Mouse (Mus musculus) embryo, embryonic 11.5 days (tissue): ENCODE data around the gene Dclk3.

Experiments used
- DNase-seq: peaks from one replicate; pipeline ENCODE4 v3.0.0-alpha.2; 2012; ENCODE audit warnings: low read depth, low spot score

Gene Dclk3

DNA sequence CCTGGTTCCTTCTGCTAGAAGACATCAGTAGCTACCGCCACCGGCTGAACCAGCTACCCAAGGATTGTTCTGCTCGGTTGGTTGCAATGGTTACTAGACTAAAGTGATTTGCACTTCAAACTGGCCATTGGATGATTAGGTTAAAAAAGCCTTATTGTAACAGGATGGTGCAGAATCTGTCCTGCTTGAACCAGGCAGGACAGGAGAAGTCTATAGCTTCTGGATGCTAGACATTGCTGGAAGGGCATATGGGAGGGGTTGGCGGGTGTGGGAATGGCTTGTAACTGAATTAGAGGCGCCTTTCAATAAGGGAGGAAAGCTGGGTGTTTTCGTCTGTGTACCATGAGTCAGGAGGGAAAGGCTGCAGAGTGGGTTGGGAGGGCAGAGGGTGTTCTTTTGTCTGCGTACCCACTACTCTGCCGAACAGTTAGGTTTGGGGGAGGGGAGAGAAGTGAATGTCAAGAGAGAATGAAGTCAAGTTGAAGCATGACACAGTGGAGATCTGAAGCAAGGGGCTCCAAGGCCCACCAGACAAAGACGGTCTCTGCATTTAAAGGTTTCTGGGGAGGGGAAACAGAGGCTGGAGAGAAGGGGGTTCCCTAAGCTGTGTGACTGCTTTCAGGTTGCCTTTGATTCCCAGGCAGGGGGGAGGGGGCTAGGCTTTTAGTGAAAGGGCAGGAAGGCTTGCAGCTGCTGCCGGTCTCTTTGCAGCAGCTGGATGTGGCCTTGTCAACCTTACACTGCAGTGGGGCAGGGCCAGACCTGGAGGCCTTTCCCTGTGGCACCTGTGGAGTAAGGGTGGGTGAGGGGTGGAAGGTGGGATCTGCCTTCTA, 48.0 kb downstream of the Dclk3 start:
- DNase-seq = no peak

DNA sequence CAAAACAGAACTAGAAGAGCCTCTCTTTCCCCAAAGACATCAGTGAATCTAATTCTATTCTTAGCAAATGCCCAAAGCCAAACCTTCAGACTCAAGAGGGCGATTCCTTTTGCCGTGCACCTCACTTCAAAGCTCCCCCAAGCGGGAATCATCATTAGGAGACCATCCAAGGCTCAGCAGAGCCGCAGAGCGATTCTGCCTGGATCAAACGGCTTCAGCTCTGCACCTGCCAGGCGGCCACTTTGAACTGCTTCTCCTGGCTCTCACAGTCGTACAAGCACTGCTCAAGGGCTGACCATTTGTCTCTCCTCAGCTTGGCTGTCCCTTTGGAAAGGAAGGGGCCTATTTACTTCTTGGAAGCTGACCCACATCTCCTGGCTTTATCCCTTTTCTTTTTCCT, 51.7 kb downstream of the Dclk3 start:
- DNase-seq = no peak

DNA sequence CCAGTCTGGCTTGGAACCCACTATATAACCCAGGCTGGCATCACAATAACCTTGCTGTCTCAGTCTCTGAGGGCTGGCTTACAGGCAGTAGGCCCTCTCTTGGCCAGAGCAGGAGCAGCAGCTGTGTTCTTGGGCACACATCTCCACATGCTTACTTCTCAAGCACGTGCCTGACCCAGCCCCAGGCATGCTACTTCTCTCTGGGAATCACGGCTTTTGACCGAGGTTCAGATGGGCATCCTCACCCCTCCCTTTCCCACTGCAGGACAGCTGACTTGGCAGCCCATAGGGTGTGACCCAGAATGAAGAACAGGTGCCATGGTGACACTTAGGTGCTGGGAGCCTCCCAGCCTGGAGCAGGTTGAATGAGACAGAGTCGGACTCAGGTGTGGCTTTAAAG, 52.4 kb downstream of the Dclk3 start:
- no peak for DNase-seq

DNA sequence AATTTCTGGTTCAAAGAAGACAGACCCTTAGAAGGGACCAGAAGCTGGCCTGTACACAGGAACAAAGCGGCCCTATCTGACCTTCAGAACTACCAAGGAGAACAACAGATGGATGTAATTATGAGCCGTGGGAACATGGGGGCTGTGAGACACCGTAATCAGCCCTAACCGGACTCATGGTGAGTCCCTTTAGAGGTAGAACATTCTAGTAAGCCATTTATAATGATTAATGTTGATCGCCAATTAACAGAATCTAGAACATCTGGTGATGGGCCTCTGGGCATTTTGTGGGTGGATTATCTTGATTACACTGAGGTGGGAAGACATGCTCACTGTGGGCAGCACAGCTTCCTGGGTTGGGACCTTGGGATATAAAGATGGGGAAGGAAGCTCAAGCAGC, 54.6 kb downstream of the Dclk3 start:
- DNase-seq = no peak

DNA sequence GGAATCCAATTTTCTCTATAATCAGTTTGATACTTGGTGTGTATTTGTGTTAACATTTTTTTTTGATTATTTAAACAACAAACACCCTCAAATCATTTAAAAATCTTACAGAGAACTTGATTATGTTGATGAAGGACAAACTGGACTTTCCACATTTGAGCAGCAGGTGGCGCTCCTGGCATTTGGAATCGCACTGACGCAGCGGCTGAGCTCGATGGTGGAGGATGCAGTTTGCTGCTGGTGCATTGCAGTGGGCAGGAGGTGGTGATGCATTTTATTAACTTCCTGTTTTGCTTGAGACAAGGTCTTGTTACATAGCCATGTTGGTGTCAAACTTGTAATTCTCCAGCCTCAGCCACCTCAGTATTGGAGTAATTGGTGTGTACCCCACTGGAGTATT, 56.7 kb downstream of the Dclk3 start:
- DNase-seq = peak; percentile 54

DNA sequence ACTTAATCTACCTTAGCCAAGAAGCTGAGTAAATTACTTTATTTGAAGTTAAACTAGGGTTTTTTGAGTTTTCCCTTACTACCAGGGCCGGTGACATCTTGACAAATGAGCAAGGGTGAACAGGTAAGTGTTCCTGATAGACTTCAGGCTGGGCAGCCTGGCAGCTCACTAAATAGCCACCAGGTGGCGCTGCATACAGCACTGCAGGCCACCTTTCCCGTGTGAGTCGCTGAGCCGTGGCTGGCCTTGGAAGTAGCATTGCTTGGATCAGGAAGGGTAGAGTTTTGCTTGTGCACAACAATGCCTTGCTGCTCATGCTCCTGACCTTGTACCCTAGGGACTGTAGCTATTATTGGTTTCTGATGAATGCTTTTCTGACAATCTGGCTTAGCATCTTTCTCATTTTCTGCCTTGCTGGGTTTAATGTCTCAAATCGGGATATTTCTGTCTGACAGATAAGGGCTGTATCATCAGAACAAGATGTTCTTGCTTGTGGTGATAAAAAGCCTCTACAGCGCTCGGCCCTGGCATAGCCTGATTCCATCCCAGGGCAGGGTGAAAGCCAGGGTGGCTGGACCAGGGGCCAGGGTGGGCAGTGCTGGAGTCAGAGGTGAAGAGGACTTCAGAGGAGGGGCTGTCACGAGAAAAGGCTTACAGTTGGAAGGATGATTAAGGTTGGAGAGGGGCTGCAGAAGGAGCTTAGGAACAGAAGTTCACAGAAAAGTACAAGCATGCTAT, 58.4 kb downstream of the Dclk3 start:
- peak; percentile 63 for DNase-seq

DNA sequence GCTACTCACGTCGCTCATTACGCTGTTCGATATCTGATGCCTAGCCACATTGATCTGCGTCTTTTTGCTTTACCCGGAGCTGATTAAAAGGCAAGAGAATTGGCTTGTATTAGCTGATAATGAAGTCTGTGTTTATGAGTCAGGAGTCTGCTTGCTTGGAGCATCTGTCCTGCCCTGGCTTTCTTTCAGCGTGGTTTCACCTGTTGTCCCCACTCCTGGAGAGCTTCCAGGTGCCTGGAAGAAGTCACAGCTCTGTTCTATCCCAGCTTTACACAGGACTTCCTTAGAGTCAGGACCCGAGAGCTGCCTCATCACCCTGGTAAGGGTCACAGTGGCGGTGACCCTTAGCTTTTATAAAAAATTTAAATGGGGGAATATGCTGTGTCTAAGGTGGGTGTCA, 61.3 kb downstream of the Dclk3 start:
- no peak for DNase-seq

DNA sequence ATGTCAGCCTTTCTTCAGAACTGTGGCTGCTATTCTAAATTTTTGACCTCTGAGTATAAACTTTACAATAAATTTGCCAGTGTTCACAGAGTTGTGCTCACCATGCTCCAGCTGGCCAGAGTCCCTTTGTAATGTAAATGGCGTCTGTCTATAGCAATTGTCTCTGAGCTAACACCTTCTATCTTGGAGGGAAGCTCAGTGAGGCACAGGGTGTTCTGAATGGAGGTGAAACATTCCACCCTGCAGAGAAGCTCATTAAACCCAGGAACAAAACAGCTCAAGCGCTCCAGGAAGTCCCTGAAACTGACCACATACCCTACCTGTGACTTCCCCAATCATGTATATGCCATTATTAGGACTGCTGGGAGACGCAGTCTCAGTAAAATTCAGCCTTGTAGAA, 67.2 kb downstream of the Dclk3 start:
- DNase-seq = no peak

DNA sequence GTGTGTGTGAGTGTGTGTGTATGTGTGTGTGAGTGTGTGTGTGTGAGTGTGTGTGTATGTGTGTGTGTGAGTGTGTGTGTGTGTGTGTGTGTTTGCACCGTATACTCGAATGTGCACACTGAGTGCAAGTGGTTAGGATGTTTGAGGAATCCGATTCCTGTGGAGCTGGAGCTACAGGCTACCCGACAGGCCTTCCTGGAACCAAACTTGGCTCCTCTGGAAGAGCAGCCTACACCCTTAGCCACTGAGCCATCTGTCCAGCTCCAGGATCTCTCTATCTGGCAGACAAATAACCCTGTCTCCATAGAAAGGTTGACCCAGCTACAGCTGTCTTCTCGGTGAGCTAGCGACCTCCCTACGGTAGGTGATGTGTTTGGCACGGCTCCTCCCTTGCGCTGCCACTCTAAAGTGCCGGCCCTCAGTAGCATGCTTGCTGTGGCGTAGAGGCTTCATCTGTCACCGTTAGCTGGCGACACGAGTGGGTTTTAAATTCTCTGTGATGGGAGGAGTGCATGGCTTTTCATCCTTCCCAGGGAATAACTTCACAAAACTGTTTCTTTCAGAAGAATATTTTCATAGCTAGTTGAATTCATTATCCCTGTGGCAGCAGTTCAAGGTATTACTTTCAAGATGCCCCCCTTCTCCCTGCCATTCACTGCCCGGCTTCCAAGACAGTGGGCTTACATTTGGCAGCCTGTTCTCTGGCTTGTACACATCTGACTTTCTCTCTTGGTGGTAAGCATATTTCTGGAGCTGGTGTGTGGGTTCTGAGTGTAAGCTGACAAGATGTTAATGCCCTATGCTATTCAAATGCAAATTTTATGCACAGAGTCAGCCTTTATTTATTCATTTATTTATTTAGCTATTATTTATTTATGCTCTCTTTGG, 75.9 kb downstream of the Dclk3 start:
- no peak for DNase-seq

DNA sequence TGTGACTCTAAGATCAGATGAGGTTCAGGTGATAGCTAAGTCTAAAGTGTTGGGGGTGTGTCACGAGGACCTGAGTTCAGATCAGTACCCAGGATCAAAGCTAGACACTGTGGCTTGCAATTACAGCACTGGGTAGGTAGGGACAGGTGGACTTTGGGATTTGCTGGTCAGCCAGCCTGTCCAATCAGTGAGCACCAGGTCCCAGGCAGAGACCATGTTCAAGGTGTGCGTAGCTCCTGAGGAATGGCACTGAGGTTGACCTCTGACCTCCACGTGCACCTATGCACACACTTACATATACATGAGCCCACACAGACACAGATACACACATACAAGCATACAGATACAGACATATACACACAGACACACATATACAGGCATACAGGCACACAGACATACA, 76.7 kb downstream of the Dclk3 start:
- DNase-seq = no peak

DNA sequence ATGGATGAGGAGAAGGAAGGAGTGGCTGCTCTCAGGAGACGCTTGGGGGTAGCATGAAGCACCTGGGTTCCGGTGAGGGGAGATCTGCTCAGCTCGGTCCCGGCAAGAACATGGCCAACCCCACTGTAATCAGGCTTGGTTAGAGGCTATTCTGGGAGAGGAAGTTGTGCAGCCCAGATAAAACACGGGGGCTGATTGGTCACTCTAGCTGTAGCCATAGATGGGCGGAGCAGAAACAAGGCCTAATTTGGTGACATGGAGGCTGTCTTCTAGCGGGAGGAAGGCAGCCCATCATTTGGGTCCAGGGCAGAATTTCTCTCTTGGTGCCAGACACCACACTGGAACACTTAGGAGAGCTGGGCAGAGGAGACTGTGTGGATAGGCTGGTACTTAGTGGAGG, 83.3 kb downstream of the Dclk3 start:
- DNase-seq = no peak

DNA sequence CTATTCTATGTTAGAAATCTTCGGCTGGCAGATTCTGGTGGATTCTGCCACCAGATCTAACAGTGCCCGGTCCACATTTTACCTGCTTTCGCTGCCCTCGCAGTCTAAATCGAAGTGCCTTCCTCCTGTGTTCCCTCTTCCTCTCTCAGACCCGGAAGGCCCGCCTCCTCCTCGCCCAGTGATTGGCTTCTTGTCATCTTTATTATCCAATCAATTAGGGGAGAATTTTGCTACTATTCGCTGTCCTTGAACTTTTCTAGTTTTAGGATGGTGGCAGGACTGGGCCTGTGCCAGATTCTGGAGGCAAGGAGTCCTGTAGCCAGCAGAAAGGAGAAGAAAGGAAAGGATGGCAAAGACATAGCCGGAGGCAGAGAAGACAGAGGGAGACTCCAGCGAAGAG, 84.2 kb downstream of the Dclk3 start:
- no peak for DNase-seq

DNA sequence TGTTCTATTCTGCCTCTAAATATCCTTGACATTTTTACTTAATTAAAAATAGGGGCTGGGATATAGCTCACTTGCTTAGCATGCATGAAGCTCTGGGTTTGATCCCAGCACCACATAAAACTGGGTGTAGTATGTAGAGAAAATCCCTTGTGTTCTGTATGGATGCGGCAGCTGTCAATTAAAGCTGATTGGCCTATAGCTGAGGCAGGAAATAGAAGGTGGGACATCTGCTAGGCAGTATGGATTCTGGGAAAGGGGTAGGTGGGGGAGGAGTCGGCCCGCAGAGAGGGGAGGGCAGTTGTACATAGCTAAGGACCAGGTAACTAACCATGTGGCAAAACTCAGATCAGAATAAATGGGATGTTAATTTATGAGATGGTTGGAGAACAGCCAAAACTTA, 85.0 kb downstream of the Dclk3 start:
- DNase-seq = no peak

DNA sequence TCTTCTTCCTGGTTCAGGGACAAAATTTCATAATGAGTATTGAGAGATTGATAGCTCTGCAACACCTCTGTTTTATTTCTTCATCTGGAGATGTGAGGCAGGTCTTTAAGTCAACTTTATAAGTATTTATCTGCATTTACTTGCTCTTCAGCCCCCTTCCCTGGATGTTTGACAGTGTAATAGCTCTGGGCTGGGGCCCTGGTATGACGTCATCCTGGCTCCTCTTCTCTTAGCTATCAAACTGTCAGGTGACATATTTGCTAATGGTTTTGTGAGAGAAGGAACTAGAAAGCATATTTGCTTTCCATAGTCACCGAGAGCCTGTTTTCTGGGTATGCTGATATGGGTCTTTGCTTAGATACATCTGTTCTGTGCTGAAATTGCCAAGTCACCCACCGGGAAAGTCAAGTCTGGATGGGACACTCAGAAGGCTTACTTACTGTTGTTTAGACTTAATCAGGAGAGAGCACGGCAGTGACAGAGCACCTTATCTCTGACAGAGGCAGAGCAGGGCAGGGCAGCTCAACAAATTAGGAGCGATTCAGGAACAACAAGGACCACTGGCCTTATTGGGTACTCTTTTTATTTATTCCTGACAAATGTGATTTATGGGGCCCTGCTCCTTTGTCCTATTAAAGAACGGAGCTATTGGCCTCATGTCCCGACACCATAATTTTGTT, 96.0 kb downstream of the Dclk3 start:
- no peak for DNase-seq

DNA sequence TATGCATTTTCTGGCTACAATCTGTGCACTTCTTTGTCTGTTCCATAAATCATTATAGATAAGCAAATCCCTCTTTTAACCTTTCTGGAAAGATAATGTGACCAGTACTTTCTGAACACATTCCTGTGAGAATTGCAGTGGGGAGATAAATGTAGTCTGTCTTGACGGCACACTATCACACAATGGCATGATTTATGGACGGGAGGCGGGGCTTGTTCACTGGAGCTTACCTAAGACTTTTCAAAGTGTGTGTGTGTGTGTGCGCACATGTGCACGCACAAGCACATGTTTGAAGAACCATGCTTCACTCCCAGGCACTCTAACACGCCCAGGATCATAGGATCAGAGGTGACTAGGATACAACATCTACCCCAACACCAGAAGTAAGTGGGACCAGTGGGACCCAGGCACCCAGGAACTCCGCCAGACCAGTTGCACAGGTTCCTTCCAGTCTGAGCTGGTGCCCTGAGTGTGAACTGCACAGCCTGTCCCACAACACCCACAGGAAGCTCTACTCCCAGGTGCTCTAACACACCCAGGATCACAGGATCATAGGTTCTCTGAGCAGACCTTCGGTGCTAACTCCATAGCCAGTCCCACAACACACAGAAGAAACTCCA, 96.7 kb downstream of the Dclk3 start:
- DNase-seq = no peak
